Mouse (Mus musculus): ENCODE measurements at regions not wholly inside any gene's neighbourhood (a gene's known extent, or its start where the extent isn't known, plus 50 kb on each side); places are given as distances from the start of the nearest gene placed in this dataset.

- ATAC-seq (replicated peaks; ENCODE audit: poor library complexity), result peak; percentile 23; the same call in 1 of the 2 replicates
Observed at GRCm38 (mm10) chr2:172817058-172817745, 122.9 kb downstream of the Bmp7 start.

All from megakaryocyte progenitor cell, adult 5-6 weeks (primary cell).